Comparison of ENCODE assay signal across 15 mouse cellular contexts in genomic region chr6:113923249-113923648, GRCm38 (mm10).
"Had no signal": no experiment of that assay in that cellular context is flagged by ENCODE, and none has a peak within 500 bp of the region (broad histone marks: within the 10 kb centered on the region; RNA-seq: fewer than 3 reads in every experiment).

No protein-coding gene starts in this region.

- H3K27ac ChIP-seq: kidney, postnatal 0 days; layer of hippocampus, adult 2 months; limb, embryonic 15.5 days; liver, embryonic 12.5 days; midbrain, embryonic 10.5 days; midbrain, embryonic 15.5 days; neural tube, embryonic 13.5 days had no signal

- H3K4me2 ChIP-seq: limb, embryonic 15.5 days; liver, embryonic 12.5 days; lung, embryonic 14.5 days; midbrain, embryonic 15.5 days; neural tube, embryonic 13.5 days had no signal

- DNase-seq: kidney, adult 9 months; kidney, postnatal 36 days; lung, embryonic 14.5 days; lung, postnatal 10 days; lung, postnatal 4 days; retina, postnatal 1 day; right cerebral cortex, postnatal 14 days; thymus, postnatal 4 days had no signal

- H3K27me3 ChIP-seq: limb, embryonic 15.5 days; liver, embryonic 12.5 days; midbrain, embryonic 15.5 days; neural tube, embryonic 13.5 days had no signal

- H3K36me3 ChIP-seq: limb, embryonic 15.5 days; liver, embryonic 12.5 days; midbrain, embryonic 10.5 days; midbrain, embryonic 15.5 days; neural tube, embryonic 13.5 days had no signal

- H3K9ac ChIP-seq: limb, embryonic 15.5 days; liver, embryonic 12.5 days; lung, embryonic 14.5 days; midbrain, embryonic 15.5 days; neural tube, embryonic 13.5 days had no signal

- H3K4me1 ChIP-seq: limb, embryonic 15.5 days; liver, embryonic 12.5 days; midbrain, embryonic 10.5 days; midbrain, embryonic 15.5 days; neural tube, embryonic 13.5 days had no signal

- H3K4me3 ChIP-seq: layer of hippocampus, adult 2 months; limb, embryonic 15.5 days; liver, embryonic 12.5 days; midbrain, embryonic 10.5 days; midbrain, embryonic 15.5 days; neural tube, embryonic 13.5 days had no signal

- ATAC-seq: liver, embryonic 12.5 days; midbrain, embryonic 15.5 days had no signal

- H3K9me3 ChIP-seq: limb, embryonic 15.5 days; liver, embryonic 12.5 days; midbrain, embryonic 10.5 days; midbrain, embryonic 15.5 days; neural tube, embryonic 13.5 days had no signal
